Mouse (Mus musculus) heart, postnatal 4 days (tissue): ENCODE results near the gene Gp5. TPM values are rescaled to one million over a fixed set of nuclear protein-coding genes. Genes with fewer than 3 reads are reported as not detected.
A peak's percentile ranks its signal among the peaks of the same experiment; 100 is the strongest.
"Not testable (repeated sequence)": the region's sequence is repeated elsewhere in the genome, so short reads cannot be mapped to it uniquely, and the experiment has no call there.

ENCODE experiments used
- DNase-seq: peaks from one replicate; pipeline ENCODE4 v3.0.0; 2021
- total RNA-seq, 2 experiments: library from RNA; stranded (reverse); gene quantifications; 2 replicates each; pipeline ENCODE4 v1.2.3; 2021

Gp5 gene
- total RNA-seq: under 1 TPM; 0.12 to 0.38 TPM

DNA sequence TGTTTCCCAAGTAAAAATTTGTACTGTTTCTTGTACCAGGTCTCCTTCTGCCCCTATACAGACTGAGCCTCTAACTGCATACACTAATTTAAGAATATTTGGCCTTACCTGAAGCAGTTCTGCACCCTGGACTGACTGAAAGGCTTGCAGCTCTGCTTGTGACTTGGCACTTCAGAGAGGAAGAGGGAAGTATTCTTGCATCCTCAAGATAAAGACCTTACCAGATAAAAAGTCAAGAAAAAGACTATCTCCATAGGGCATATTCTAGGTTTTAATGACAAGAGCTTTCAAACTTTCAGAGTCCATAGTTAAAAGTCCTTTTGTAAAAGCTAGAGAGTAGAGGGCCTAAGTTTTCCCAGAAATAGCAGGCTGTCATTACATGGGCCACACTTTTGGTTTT is at the start of gene Gp5:
Gp5 (minus strand) TSS at position 133 of the 400 bp plus-strand sequence.
- no peak for DNase-seq

DNA sequence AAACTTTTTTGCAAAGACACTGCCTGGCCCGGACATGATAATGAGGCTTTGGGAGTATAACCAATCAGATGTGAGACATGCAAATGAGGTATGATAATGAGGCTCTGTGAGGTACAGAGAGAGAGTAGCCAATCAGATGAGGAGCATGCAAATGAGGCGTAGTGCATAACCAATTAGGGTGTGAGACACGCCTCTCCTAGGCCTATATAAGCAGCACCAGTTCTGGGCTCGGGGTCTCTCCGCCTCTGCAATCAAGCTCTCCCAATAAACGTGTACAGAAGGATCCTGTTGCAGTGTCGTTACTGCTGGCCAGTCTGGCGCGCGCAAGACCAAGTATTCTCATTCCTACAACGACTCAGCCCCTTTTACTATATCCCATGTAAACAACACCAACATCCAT is 42.9 kb upstream of the Gp5 start:
- DNase-seq: not testable (repeated sequence)

DNA sequence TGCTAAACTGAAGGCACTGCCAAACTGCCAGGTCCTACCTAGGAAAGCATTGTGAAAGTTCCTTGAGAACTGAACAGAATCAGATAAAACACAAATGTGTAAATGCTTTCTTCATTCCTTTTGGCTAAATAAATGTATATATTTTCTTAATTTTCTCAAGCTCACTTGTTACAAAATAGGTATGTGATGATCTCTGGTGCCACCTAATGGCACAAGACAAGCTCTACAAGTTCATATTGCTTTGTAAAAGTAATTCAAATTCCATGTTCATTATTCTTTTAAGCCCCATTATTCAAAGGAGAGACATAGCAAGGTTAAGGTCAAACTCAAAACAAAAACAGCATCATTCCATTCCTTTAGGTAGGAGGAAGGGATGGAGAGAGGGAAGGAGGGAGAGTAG is 3.7 kb upstream of the Gp5 start:
- no peak for DNase-seq

DNA sequence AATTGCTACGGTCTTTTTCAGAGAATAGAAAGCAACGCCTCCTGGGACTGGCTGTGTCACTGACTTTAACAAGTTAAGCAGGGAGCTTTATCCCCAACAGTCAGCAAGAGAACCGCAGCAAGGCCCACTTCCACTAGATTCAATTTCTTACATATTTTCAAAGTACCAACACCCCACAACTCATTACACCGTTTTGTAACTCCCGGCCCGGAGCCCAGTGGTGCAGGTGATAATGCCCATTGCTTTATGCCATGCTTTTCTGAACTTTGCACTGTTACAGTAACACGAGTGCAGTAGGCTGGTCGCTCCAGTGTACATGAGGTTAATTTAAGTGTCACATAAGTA is 436 bp downstream of the Gp5 start:
- DNase-seq: no peak

DNA sequence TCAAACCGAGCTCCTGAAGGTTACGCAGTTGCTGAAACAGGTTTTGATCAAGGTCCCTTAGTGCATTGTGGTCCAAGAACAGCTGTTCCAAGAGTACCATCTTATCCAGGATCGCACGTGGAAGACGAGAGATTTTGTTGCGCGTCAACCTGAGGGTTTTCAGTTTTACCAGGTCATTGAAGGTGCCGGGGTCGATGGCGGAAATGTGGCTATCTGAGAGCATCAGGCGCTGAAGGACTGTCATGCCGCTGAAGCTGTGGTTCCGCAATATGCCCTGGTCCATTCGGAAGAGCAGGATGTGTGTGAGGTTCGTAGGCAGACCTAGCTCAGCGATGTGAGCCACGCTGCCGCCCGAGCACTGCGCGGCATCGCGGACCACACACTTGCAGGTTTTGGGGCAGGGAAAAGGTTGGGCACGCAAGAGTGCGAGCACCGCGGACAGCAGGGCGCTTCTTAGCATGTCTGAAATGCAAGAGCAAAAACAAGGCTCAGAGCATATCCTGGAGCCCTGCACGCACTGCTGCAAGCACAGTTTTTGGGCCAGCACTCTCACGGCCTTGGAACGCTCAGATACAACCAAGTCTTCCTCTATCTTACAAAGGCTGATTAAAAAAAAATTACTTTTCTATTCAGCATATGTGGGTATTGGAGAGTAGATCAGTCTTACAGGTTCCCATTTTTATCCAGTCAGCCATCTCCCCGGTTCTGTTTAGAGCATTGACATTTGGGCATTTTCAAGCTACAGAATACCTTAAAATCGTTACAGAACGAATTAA is 996 bp downstream of the Gp5 start:
- no peak for DNase-seq

DNA sequence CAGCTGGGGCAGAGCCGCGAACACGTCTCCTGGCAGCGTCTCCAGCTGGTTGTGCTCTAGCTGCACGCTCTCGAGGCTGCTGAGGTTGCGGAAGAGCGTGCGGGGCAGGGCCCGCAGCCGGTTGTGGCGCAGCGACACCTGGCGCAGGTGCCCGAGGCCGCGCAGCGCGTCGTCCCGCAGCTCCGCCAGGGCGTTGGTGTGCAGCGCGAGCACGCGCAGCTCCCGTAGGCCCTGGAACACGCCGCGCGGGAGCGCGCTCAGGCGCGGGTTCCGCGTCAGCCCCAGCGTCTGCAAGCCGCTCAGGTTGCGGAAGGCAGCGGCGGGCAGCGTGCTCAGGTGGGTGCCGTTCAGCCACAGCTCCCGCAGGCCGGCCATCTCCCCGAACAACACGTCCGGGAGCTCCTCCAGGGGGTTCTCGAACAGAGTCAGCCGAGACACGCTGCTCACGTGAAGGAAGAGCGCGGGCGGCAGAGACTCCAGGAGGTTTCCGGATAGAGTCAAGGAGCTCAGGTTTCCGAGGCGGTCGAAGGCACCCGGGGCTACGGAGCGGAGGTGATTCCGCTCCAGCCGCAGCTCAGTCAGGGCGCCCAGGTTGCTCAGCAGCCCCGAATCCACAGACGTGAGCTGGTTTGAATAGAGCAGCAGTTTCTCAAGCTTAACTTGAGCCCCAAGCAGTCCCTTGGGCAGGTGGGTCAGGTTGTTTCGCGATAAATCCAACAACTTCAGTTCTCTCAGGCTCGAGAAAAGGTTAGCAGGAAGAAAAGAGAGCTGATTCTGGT is 1.8 kb downstream of the Gp5 start:
- peak; percentile 23 for DNase-seq

DNA sequence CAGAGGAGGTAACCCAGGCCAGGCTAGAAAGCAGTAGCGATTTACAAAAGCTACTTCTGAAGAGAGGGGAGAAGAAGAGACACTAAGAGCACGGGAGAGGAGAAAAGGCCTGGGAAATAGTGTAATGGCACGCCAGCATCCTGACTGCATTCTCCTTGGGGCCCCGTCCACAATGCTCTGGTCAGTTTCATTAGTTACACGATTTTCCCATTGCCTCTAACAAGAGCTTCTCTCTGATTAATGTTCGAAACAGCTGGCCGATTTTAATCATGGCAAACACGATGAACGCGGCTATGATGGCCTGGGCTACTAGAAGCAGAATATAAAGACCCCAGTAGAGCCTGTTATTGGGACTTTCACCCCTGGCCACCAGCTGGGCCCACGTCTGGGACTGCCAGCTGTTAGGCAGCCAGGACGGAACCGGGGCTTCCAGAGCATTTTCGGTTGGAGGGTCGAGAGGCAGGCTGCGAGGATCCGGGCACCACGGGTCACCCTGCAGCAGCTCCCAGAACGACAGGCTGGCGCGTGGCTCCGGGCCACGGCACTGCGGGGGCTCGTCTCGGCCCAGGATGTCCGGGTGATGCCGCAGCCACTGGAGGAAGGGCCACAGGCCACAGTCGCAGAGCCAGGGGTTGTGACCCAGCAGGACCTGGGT is 2.5 kb downstream of the Gp5 start:
- no peak for DNase-seq

DNA sequence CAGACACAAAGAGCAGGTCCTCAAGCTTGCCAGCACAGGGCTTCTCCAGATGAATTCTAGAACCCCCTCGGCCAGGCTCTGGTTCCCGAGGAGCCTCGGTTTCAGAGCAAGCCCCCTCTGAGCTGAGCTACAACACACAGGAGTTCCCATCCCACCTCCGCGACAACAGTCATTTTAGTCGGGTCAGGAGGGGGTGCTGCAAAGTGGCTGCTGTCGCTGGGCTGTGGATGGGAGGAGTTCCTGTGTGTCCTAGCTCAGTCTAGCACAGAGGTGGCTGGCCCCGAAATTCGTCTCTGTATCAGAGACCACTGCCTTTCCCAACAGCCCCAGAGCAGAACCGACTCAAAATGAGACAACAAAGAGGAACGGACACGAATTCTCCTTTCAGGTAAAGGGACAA is 3.3 kb downstream of the Gp5 start:
- no peak for DNase-seq

DNA sequence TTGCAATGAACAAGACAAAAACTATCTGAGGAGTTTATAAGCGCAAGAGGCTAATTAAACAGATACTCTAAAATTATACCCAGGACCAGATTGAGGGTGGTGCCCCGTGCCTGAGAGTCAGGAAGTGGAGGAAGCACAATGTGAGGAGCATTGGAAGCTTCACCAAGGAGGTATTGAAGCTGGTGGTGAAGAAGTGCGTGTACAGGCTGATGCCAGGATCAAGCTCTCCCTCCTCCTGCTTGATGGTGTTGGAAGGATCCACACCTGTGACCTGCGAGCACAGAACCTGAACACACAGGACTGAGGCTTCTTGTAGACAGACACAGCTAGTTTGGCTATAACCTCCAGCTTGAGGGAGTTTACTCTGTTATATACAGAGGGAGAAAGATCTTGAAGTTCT is 4.5 kb downstream of the Gp5 start:
- no peak for DNase-seq

DNA sequence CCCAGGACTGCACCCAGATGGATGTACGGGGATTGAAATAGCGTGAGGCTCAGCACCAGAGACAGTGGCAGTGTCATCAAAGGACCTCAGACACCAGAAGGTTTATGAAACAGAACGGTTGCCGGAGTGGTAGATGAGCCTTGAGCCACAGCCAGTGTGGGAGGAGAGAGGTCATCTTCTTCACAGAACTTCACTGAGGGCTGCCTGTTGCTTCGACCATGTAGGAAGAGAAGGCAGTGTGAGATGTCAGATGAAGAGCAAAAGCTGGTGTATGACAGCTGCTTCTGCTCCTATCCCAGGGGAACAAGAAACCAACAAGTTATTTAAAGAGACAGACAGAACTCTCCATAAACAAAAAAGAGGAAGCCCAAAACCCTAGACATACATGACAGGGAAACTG is 6.3 kb downstream of the Gp5 start:
- no peak for DNase-seq

DNA sequence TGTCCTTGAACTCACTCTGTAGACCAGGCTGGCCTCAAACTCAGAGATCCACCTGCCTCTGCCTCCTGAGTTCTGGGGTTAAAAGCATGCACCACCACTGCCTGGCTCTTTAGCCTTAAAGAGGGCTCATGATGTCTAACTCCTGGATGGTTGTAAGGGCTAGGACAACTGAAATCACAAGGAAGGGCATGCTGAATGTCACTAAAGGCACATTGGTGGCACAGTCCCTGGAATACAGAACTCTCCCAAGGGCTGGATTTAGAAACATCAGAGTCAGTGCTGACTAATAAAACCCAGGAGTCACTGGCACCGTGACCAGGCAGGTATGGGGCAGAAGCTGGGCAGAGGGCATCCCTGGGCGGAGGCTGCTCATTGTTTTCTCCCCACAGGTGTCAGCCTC is 7.2 kb downstream of the Gp5 start:
- no peak for DNase-seq

DNA sequence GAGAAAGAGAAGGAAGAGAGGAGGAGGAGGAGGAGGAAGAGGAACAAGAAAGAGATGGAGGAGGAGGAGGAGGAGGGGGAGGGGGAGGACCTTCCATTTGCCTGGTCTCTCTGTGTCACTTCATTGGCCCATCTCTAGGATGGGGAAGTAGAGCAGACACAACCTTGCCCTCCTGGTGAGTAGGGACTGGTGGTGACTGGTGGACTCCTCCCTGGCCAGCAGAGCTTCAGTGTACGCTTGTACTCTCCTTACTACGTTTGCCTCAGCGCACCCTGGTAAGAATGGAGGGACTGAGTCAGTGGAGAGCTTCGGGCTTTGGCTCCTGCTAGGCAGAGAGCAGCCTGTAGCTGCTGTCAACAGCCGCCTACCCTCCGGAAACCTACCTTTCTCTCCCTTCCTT is 7.9 kb downstream of the Gp5 start:
- no peak for DNase-seq

DNA sequence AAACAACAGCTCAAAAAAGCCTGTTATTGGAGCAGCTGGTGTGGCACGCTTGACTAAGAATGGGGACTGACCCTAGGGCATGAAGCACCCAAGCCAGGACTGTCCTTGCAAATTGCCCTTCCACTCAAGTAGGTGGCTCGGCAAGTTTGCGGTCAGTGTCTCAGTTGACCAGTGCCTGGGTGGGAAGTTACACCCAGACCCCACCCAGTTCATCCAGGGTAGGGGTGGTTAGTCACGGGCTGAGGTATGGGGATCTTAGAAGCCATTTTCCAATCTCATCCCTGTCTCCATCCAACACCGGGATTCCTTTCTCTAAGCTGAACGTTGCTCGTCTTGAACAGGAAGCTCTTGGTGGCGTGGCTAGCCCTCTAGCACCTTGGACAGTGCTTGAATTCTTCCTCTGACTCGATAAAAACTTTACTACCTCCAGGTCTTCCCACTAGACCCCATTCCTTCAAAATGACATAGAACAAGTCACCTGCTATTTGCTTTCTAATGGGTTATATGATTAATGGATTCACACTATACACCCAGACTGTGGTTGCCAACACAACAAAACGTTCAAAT is 10.8 kb downstream of the Gp5 start:
- no peak for DNase-seq

DNA sequence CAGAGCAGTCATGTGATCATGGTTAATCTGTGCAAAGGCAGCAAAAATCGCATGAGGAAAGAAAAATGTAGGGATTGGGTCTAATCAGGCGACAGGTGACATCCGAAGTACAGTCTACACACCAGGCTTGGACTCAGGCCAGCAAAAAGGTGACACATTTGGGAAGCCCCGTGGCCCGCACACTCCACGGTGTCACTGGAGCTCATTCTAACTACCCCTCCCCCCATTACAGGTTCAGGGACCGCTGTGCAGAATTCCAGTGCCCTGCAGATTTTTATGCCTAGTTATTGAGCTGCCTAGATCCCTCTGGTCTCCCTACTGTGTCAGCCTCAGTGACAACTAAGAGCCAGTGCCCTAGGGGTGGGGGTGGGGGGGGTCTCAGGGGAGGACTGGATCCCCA is 13.1 kb downstream of the Gp5 start:
- no peak for DNase-seq

DNA sequence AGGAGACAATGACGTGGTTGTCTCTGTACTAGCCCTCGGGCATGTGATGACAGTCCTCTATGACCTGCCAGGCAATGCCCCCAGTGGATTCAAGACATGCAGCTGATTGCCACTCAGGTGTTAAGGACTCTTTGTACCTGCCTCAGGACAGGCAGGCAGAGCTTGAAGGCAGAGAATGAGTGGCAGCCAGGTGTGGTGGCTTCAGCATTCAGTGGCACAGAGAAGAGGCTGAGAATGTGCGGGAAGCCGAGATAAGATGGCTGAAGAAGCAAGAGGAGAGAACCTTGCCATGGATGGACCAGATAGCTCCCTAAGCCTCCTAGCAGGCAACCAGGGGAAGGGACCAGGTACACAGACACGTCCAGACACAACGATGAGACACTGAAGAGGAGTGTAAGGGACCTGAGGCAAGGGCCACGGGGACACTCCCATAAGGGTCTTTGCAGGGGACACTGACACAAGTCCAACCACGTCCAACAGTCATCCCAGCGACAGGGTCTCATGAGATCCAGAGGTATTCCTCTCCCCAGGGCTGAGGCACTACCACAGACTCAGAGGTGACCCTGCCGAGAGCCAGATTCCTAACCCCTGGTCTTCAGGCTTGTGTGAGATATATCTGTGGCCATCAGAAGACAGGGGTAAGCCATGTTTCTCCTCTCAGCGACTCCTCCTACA is 13.8 kb downstream of the Gp5 start:
- DNase-seq: no peak

DNA sequence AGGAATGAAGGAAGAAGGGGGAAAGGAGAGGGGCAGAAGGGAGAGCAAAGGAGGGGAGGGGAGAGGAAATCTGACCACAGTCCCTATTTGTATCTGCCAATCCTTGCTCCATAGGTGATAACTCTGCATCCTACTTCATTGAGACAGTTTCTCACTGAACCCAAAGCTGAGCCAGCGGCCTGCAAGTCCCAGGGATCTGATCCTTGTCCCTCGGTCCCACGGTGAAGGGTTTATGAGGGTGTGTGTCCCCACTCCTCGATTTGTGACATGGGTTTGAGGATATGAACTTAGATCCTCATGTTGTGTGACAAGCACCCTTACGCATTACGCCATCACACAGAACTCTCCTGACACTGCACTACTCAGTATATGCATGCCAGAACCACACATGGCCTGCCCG is 15.5 kb downstream of the Gp5 start:
- DNase-seq: no peak

DNA sequence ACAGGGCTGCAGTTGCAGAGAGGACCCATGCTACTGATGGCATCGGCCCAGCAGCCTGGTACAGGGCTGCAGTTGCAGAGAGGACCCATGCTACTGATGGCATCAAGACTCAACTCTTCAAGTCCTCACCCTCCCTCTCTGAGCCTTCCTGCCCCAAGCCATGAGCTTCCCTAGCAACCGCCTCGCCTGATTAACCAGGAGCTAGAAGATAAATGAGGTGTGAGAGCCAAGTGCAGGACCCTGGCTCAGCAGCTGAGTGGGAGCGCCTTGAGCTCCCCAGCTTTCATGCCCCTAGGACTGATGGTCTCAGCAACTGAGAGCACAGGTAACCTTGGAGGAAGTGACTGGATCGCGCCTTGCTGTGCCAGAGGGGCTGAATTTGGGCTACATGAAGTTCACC is 20.1 kb downstream of the Gp5 start:
- DNase-seq: no peak

DNA sequence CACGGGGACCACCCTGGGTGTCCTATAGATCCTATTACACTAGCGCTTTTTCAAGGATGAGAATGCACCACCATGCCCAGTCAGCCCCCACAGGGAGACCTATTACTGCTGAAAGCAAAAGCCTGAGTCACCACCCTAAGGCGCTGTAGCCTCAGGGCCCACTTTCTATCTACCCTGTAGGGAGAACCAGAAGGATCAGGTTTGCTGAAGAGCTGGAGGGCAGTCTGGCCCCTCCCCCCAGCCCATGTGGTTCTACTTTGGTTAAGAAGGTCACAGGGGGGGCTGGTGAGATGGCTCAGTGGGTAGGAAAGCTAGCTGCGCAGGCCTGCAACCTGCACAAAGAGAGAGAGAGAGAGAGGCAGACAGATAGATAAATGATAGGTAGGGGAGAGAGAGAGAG is 24.9 kb downstream of the Gp5 start:
- DNase-seq: no peak

DNA sequence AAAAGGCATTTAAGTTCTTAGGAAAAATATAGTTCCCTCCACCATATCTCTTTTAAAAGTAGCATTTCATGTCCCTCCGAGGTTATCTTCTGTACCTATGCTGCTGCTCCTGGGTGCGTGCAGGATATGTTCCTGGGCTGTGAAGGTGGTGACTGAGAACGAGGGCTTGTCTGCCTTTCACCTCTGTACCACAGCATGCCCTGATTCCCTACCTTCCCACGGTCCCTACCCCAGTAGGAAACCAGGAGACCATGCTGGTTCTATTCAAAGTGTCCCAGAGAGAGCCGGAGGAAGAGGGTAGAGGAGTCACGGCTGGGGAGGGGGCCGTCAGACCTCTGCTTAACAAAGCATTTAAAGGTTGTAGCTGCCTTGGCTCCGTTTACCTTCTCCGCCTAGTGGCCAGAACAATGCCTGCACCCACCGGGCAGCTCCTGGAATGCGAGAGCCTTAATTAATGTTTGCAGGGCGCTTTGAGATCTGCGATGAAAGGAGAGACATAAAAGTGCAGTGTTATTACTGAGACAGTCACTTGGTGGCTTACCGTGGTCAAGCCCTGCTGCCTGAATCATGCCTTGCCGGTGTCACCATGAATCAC is 26.7 kb downstream of the Gp5 start:
- peak; percentile 59 for DNase-seq

DNA sequence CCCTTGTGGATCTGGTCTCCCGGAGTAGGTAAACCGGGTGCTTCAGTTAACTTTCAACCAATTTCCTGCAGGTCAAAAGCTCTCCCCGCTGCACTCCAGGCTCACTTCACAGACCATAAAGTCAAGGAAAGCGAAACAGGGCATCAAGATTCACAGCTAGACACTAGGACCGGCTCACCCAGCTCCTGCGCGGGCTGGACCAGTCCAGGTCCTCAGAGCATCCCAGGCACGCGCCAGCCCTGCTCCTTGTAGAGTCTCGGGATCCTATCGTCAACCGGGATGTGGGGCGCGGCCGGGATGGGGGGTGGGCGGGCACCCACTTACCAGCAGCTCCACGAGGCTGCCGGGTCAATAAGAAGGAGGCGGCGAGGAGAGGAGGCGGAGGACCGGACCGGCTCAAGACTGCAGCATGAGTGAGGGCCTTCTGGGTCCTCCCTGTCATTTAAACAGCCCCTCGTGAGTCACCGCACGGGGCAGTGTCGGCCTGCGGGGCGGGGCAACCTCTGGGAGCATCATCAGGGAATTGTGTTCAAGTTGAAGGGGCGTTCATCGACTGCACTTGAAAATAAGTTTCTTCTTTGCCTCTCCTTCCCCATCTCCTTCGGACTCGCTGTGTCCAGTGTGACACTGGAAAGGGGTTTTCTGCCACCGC is 27.6 kb downstream of the Gp5 start, which contains the start of gene Lrrc15:
Lrrc15 (minus strand) TSS at position 413 of the 652 bp plus-strand sequence.
- DNase-seq: peak; percentile 53

DNA sequence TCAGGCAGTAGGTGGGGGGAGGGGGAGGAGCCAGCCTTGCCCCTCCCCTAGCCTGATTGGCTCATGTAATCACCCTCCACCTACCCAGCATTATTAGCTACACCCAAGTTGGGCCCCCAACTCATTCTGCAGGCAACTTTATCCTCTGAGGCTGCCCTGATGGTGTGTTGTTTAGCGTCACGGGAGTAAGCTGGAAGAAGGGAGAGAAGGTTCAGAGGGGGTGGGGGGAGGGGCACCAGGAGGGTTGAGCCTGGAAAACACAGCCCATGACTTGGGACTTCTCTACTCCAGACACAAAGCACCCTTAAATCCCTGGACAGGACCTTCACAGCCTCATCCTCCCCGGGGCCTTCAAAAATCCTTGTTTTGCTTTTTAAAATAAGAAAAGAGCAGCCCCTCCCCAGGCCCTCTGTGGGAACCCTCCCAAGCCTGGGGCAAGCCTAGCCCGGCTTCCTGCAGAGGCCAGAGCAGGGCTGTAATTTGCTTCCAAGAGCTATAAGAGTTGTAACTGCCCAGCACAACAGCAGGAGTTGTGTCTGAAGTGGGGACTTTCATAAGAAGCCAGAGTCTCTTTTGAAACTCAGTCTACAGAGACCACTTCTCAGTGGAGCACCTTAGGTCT is 29.8 kb downstream of the Gp5 start:
- no peak for DNase-seq
